Mouse (Mus musculus) layer of hippocampus, postnatal 10 days (tissue): ENCODE data around the gene Nrip1. TPM values are rescaled to one million over a fixed set of nuclear protein-coding genes. Genes with fewer than 3 reads are reported as not detected.

Experiments
- DNase-seq, 2 experiments: peaks; one replicate each; pipeline ENCODE4 v3.0.0; 2021; ENCODE audit warnings: low spot score in 2 of 2
- total RNA-seq, 2 experiments: library from RNA; stranded (reverse); gene quantifications; 2 replicates each; pipeline ENCODE4 v1.2.3; 2021

Nrip1 gene
- total RNA-seq, 2 experiments from 2014 or later: 53.2 to 59.2 TPM

DNA sequence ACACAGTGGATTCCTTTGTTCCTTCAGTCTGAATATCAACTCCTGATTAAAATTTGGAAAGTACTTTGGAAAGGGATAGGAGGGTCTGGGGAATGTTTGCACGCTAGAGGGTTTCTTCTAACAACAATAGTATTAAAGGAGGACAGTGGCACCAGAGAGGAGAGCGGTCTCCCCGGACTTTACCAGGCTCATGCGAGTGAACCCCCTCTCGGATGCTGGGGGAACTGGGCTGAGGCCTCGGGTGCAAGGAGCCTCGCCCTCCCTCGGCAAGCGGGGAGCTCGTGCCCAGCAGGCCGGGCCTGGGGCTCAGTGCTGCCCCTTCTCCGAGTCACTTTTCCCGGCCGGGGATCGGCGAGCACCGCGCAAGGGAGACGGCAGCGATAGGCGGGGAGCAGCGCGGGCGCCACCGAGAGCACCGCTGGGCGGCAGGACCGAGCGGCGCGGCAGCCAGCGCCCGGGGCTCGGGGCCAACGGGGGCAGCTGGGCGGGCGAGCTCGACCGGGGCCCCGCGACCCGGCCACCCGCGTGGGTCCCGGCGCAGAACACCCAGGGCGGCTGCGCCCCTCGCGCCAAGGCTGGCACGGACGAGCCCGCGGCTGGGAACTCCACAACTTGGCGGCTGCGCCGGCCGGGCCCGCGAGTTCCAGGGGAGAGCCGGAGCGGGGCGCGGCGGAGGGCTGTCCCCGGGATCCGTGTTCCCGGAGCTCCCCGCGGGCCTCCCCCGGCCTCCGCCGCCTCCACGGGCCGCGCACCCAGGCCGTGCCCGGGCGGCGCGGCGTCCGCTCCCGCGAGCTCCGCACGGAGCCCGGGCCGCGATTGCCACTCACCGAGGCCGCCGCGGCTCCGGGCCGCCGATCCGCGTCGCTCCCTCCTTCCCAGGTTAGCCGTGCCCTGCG lies 1.3 kb downstream of the Nrip1 start:
- peak; percentile 71 to 85 for DNase-seq

DNA sequence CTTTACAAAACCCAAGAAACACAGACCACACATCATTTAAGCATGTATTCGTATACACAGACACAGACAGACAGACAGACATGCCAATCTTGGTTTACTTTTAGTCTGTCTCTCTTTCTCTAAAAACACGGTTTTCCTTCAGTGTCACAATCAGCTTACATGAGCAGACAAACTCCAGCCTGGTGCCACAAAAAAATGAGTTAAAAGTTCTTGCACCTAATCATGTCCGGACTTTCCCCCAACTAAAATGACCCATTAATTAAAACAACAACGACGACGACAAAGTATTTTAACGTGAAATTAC lies 2.1 kb downstream of the Nrip1 start:
- DNase-seq: no peak

DNA sequence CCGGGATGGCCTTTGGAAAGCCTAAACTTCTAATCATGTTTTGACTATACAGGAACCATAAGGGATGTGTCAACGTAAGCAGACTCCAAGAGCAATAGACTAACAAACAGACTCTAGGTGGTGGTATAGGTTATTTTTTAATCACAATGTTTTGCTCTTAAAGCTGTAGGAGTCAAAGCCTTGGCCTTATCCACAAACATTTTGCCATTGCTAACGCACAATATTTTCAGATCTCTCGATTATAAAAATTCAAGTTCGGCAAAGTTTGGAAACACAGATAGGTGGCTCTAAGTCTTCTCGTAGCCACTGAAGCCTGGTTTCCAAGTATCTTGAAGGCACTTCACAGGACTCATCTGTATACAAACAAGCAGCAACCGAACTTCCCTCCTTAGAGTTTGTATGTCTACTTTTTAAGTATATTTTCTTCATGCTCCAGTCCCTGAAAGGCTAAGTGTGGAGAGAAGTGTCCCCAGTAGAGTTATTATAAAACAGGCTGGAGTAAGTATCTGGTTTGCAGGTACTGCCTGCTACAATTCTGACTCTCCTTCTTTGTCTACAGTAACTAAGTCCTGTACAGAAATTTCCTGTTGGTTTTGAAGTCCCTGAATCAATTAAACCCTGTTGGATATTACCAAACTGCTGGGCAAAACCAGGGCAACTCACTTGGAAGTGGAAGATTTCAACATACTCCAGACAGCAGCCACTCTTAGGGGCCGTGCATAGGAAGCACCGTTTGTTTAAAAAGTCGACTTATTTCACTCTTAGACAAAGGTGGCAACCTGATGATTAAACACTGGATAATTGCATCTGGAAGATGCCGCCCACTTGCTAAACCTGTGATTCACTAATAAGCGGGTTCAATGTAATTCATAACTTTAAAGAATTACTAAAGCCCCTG lies 2.7 kb downstream of the Nrip1 start:
- DNase-seq: no peak

DNA sequence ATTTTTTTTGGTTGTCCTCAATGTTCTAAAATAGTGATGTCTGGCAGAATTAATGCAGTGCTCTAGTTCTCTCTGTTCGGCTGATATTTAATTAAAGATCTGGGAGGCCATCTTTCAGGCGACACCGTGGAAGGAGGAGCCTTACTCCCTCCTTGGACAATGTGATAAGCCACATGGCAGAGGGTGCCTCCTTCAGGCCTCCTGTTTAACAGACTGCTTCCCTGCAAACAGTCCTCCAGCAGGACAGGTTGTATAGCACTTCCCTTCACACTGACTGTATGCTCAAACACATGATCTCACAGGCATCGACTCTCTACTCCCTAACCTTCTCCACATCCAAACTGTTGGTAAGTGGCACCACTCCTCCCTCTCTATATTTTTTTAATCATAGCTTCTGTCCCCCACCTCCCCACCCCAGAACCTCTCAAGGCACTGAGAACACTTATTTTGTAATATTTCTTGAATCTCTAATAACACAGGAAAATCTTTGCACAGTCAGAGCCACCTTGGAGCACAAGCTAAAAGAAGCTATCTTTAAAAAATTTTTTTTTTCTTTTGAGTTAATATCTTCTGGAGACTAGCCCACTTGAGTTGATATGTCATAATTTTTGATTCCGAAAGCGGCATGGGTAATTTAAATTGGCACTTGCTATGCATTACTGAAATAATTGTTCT lies 3.4 kb downstream of the Nrip1 start:
- DNase-seq: peak; percentile 19 to 26

DNA sequence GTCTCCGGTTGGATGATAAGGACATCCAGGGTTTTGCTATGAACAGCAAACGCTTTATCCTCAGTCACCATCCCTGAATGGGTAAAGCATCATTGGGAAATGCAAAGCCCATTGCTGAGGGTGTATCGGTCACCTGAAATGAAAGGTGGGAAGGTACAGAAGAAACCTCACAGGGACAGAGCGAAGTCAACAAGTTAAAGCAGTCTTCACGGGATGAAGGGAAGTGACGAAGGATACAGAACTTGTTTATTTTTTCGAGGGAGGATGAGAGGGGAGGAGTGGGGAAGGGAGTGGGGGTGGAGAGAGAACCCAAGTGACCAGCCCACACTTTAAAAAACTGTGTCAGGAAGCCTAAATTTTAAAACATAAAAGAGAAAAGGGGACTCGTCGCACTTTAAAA lies 4.4 kb downstream of the Nrip1 start:
- no peak for DNase-seq

DNA sequence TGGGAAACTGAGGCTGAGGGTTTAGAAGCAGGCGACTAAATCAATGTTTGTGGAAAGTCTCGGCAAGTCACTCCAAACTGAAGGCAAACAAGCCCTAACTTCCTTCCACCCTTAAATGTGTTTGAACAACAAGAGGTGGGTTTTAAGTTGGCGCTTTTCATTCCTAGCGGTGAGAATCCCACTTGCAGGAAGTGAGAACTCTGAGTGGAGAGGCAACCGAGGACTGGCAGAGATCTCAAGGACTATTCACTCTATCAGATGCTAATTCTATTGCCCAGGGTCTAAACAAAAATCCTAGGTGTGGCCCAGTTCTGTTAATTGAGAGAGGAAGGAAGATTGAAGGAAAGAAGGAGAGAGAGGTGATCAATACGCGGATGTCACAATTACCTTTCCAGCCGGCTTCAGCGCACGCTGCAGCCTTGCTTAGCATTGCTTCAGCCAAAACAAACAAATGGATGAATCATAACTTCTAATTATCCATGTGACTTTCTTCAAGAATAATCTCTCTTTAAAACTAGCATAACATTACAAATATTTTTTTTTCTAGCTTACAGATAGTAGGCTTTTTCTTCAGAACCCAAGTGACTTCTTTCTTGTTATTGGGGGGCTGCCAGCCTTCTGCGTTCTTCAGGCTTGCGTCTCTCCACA lies 6.2 kb downstream of the Nrip1 start:
- no peak for DNase-seq

DNA sequence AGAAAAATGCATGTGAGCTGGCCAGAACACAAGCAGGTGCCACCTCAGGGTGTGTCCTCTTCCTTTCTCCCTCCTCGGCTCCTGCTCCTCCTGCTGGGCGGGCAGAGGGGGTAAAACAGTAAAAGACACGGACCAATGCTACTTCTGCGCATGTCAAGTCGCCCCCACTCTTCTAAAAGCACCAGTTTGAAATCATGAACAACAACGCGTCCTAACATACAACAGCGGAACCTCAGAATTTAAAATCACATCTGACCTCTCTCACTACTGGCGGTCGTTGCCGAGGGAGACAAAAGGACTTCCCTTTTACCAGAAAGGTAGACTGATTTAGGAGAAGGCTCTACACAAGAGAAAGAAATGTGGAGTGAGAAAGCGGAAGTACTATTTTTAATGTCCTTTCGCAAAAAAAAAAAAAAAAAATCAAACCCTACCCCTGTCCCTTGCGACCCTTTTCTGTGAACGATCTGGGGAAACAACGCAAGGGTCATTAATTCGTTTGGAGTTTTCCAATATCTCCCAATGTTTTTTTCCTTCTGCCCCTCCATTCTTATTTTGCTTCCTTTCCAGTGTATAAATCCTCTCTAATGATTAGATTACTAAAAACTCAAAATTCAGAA lies 7.7 kb downstream of the Nrip1 start:
- DNase-seq: no peak

DNA sequence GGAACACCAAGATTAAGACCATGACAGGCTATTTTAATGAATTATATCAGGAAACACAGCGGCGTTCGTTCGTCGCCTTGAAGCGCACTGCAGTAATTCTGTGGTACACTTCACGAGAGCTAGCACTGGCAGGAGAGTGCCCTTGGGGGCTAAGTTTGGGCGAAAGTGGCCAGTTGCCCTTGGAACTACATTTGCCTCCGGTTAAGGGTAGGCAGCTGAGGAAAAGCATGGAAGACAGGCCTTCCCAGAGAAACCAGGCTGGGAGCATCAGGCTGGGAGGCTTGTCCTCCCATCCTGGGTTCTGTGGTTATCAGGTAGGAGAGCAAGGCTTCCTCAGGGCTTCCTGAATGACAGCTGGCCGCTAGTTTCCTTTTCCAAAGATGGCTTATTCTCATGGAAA lies 8.4 kb downstream of the Nrip1 start:
- no peak for DNase-seq

DNA sequence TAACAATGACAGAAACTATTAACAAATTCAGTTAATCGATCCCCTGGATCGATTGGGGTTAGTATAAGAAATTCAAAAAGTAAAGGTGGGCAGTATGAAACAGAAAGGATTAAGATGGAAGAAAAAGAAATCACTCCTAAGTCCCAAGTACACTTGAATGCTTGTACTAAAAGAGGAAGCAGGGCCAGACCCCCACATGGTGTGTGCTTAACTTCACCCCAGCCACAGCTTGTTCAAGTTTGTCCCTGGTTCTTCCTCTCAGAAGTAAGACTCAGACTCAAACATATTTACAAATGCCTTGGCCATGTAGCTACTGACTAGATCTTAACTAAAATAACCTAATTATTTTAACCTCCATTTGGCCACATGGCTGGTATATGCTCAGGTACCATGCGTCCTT lies 10.0 kb downstream of the Nrip1 start:
- DNase-seq: no peak

DNA sequence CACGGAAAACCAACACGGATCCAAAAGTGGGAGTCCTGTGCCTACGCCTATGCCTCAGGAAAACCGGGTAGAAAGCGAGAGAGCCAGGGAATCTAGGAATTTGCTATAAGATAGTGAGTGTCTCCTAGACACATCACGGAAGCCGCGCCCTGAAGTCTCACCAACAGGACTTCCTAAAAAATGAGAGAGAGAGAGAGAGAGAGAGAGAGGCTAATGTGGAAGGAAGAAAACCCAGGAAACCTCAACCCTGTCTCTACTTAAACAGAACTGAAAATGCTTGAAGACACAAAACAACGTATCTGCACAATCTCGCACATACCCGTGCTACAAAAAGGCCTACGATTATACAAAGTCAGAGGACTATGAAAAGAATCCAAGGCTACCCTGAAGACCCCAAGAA lies 10.6 kb downstream of the Nrip1 start:
- no peak for DNase-seq

DNA sequence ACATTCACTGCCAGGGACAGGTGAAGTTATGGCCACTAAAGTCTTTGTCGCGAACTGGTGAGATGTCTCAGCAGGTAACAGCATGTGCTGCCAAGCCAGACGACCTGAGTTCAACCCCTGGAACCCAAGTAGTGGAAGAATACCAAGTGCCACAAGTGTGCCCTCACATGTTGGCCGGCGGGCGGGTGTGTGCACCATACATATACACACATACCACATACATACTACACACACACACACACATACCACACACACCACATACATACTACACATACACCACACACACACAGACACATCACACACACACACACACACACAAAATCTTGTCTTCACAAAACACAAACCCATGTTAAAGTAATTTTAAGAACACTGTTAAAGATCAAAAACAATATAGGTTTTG lies 13.2 kb downstream of the Nrip1 start:
- DNase-seq: no peak

DNA sequence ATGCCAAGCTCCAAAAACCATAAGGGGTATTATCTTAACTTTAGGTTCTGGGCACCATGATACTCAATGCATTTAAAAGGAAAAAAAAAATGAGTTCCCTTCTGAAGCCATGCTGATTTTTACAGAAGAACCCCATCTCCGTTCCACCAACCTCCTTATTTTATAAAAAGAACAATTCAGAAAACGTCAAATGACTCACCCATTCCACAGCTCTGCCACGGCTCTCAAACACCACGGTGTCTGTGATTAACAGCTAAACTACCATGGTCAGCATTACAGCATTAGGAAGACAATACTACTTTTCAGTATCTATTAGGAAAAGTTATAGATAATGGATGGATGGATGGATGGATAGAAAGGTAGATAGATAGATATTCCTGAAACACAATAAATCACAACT lies 14.9 kb downstream of the Nrip1 start:
- DNase-seq: no peak

DNA sequence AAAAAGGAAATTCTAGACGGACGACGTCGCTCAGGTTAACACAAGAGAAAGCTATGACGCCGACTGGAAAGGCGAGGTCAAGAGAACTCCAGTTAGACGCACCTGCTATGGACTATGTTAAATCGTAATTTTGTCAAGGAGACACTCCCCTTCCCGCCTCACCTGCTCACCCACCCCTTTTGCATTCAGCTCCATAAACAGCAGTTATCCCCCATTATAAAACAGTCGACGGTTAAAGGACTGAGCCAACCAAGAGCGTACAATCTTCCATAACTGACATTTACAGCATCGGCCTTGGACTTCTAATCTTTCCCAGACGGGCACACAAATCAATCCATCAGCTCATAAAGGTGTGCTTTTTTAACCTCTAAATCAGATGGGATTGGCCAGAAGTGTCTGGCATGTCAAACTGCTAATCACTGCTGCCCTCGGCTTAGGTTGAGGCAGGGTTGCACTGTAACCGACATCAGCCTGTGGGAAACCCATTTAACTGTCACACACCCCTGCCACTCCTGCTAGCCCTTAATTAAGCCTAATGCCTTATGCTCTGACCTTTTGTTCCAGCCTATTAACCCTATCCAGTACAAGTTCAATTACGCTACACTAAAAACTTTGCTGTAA lies 15.4 kb downstream of the Nrip1 start:
- DNase-seq: no peak

DNA sequence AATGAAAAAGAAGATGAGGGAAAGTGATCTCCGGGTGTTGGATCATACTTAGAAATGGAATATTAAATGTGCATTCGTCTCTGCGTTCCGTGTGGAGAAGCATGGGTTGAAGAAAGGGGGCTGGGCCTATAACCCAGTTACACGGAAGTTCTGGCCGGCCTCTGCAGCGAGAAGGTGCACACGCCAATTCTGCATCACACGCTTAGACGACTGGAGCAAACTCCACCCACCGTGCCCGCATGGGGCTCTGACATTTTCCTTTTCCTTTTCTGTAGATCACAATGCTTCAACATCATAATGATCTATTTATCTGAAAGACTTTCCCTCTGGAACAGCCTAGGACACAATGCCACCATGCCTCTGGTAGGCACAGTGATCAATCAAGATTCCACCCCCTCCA lies 16.5 kb downstream of the Nrip1 start:
- no peak for DNase-seq

DNA sequence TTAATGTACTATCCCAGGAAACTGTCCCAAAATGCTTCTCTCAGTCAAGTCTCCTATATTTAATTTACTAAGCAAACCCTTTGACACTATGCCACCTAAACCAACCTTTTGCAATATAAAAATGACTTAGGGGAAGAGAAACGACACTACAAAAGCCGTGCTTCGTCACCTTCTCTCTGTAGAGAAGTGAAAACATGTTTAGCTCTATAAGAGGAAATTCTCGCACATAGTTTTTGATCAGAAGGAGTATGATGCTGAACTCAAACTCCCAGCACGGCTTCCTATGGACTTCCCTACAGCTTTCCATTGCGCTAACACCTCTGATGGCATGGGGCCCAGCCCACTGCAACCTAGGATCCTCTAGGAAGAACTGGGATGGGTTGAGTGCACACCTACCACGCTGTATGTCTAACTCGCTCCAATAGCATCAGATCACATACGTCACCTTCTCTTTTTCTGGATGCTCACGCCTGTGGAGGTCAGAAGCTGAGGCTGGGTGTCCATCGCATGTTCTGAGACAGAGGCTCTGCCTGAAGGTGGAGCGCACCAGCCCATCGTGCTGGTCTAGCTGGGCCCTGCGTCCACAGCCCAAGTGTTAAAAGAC lies 17.6 kb downstream of the Nrip1 start:
- DNase-seq: no peak

DNA sequence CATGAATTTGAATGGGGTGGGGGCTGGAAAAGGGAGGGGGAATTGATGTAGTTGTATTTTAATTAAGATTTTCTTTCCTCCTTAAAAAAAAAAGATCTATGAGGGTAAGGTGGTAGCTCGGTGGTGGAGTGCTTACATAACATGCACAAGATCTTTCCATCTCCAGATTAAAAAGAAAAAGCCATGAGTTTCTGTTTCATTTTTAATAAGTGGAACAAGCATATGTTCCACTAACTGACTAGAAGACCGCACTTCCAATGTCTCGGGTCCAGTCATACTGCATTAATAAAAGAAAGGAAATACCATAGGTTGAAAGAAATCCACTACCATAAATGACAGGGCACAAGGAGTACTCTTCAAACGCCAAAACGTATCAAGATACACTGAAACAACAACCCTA lies 18.4 kb downstream of the Nrip1 start:
- no peak for DNase-seq

DNA sequence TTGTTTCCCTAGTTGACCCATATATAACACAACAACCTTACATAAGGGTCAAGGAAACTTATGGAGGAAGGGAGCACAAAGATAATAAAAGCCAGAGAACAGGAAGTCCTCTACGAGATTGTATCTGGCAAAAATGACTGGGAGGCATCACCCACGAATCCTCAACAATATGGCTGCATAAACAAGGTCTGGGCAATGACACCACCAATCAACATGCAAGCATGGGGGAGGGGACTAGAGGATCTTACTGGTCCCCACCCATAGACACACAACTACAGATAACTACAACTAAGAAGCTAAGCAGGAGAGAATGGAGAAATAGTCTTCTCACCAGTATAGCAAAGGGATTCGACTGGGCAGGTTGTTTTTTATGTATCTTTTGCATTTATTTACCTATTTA lies 18.8 kb downstream of the Nrip1 start:
- DNase-seq: no peak

DNA sequence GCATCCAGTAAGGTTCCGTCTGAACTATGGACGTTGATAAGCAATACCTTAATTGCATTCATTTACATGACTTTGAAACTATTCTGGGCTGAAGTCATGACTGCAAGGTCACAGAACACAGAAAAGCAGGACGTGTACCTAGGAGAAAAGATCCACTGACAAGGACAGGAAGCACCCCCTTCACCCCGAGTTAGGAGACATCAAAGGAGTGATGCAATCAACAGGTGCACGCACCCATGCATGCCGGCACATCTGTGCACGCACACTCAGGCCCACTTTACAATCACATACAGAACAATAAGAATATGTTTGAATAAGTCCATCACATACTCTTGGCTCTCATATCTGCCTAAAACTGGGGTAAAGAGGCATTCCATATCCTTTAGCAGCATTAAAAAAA lies 19.3 kb downstream of the Nrip1 start:
- no peak for DNase-seq

DNA sequence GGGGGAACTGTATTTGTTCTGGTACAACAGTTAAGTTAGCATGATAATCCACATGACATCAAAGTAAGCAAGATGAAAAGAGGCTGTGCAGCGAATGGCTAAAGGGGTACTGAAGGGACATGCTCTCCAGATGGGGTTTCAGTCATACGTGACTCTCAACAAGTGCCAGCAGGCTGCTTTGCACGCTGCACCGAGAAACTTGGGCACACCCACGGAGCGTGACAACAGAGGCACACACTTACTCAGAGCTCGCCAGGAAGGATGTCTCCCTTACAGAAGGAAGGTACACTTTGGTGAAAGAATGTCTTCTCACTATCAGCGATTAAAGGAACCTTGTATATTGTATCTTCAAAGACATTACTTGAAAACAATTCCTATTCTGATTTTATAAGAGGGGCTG lies 22.7 kb downstream of the Nrip1 start:
- no peak for DNase-seq

DNA sequence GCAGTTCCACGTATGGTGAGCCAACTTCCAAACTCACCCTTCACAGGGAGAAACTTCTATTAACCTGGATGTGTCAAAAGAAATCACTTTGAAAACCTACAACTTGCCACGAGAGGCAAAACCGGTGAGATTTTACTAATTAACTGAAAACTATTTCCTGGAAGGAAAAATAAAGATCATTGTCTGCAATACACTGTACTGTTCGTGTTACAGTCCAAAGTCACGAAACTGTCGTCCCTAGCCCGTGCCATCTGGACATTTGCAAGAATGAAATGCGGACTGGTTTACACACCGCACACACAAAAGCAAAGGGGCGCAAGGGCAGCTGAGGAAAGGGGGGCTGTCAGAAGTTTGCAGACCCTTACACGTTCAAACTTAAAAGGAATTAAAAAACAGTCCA lies 24.6 kb downstream of the Nrip1 start:
- DNase-seq: no peak
